Mouse (Mus musculus) midbrain, embryonic 15.5 days (tissue): Measurements from ENCODE around the gene Tldc1. TPM values are rescaled to one million over a fixed set of nuclear protein-coding genes. Genes with fewer than 3 reads are reported as not detected.

Experiments used
- ATAC-seq: fragments of 200-750 bp; cut with Nextera tagmentation; replicated peaks from 2 replicates; pipeline ENCODE4 v1.8.0; 2017; ENCODE audit warnings: moderate TSS enrichment
- H3K27ac ChIP-seq: fragments of 300-500 bp; sonication (generic); 2 replicates; pipeline ENCODE4 v1.5.1; 2015; ENCODE audit warnings: mild to moderate bottlenecking, inconsistent platforms
- H3K27me3 ChIP-seq: fragments of 300-500 bp; sonication (generic); replicated peaks from 2 replicates; pipeline ENCODE4 v1.6.1; 2015; ENCODE audit warnings: inconsistent platforms
- H3K36me3 ChIP-seq: fragments of 300-500 bp; sonication (generic); replicated peaks from 2 replicates; pipeline ENCODE4 v1.6.1; 2015; ENCODE audit warnings: inconsistent platforms
- H3K4me1 ChIP-seq: fragments of 300-500 bp; sonication (generic); 2 replicates; pipeline ENCODE4 v1.6.1; 2015; ENCODE audit warnings: inconsistent platforms
- H3K4me2 ChIP-seq: fragments of 300-500 bp; sonication (generic); 2 replicates; pipeline ENCODE4 v1.6.1; 2015; ENCODE audit warnings: inconsistent platforms, mild to moderate bottlenecking, moderate library complexity
- H3K4me3 ChIP-seq: fragments of 300-500 bp; sonication (generic); 2 replicates; pipeline ENCODE4 v1.5.1; 2015; ENCODE audit warnings: mild to moderate bottlenecking, inconsistent platforms
- H3K9ac ChIP-seq: fragments of 300-500 bp; sonication (generic); 2 replicates; pipeline ENCODE4 v1.6.1; 2015; ENCODE audit warnings: mild to moderate bottlenecking, inconsistent platforms
- H3K9me3 ChIP-seq: fragments of 300-500 bp; sonication (generic); 2 replicates; pipeline ENCODE4 v1.6.1; 2016; ENCODE audit warnings: inconsistent platforms
- WGBS: fragments of 180-500 bp; shearing (Covaris S2); methylation state at CpG from one replicate; pipeline ENCODE4 v1.1.7; 2015; ENCODE audit warnings: mixed read lengths; 5-methylcytosine and 5-hydroxymethylcytosine counted together
- polyA plus RNA-seq: library from polyadenylated mRNA; unstranded; fragments of >200 nt; fragmentation: Nextera tagmentation; extraction: Ambion mirVana; gene quantifications from 2 replicates; pipeline ENCODE4 v1.2.1, GENCODE M21; 2015

The Tldc1 gene
- polyA plus RNA-seq, 1 experiment from 2014 or later = 11.4 TPM

- H3K9me3 ChIP-seq = no peaks in the 10 kb centered on the region
- no peak overlapping the region for H3K4me2 ChIP-seq
- H3K36me3 ChIP-seq = peaks cover 14% of the 10 kb centered on the region; the same call in 1 of the 2 replicates
- no peak overlapping the region for H3K27ac ChIP-seq
- no peak for ATAC-seq
- no peak overlapping the region for H3K9ac ChIP-seq
- WGBS = 96% methylated on average over 11 of the region's 11 CpGs
- H3K4me1 ChIP-seq = peaks cover 3% of the 10 kb centered on the region; the same call in 1 of the 2 replicates
- no peak overlapping the region for H3K4me3 ChIP-seq
- H3K27me3 ChIP-seq = no peaks in the 10 kb centered on the region
Observed at GRCm38 (mm10) chr8:119761692-119762091, 16.5 kb downstream of the Tldc1 start.

- Histone ChIP-seq H3K4me3 (no peak overlapping the region), H3K9me3 (no peaks in the 10 kb centered on the region), H3K4me1 (peaks cover 12% of the 10 kb centered on the region), H3K9ac (no peak overlapping the region), H3K27me3 (no peaks in the 10 kb centered on the region), H3K4me2 (no peak overlapping the region), H3K36me3 (peaks cover 8% of the 10 kb centered on the region; the same call in 1 of the 2 replicates), H3K27ac (no peak overlapping the region)
- 47% methylated on average over 5 of the region's 5 CpGs for WGBS
- ATAC-seq = no peak
Observed at GRCm38 (mm10) chr8:119756538-119756937, 21.7 kb downstream of the Tldc1 start.

GRCm38 (mm10) chr8:119756147-119756461 lies 22.1 kb downstream of the Tldc1 start:
- Histone ChIP-seq H3K4me2 (peak overlapping the region; percentile 43), H3K27ac (no peak overlapping the region), H3K36me3 (0 out of 2 replicates have a peak, but pooled peaks cover 4% of the 10 kb centered on the region), H3K4me3 (no peak overlapping the region), H3K9ac (no peak overlapping the region), H3K27me3 (no peaks in the 10 kb centered on the region), H3K9me3 (no peaks in the 10 kb centered on the region), H3K4me1 (peaks cover 12% of the 10 kb centered on the region)
- ATAC-seq = 0 out of 2 replicates have a peak, but pooled peaks have one; percentile 5
- WGBS = 52% methylated on average over 2 of the region's 2 CpGs

- peak overlapping the region; percentile 20 for H3K4me3 ChIP-seq
- peaks cover 12% of the 10 kb centered on the region for H3K4me1 ChIP-seq
- peak overlapping the region; percentile 43 for H3K4me2 ChIP-seq
- no peak overlapping the region for H3K9ac ChIP-seq
- WGBS = 23% methylated on average over 28 of the region's 28 CpGs
- peak; percentile 64 for ATAC-seq
- no peaks in the 10 kb centered on the region for H3K27me3 ChIP-seq
- no peaks in the 10 kb centered on the region for H3K9me3 ChIP-seq
- no peaks in the 10 kb centered on the region for H3K36me3 ChIP-seq
- H3K27ac ChIP-seq = no peak overlapping the region
Observed at GRCm38 (mm10) chr8:119755238-119756146, 22.7 kb downstream of the Tldc1 start.

GRCm38 (mm10) chr8:119744604-119745003 lies 33.6 kb downstream of the Tldc1 start:
- Histone ChIP-seq H3K4me2 (no peak overlapping the region), H3K9me3 (no peaks in the 10 kb centered on the region), H3K9ac (no peak overlapping the region), H3K4me1 (no peaks in the 10 kb centered on the region), H3K27me3 (no peaks in the 10 kb centered on the region), H3K36me3 (no peaks in the 10 kb centered on the region), H3K4me3 (no peak overlapping the region), H3K27ac (no peak overlapping the region)
- no peak for ATAC-seq
- whole genome bisulfite sequencing = 90% methylated on average over 4 of the region's 4 CpGs

- H3K4me1 ChIP-seq = no peaks in the 10 kb centered on the region
- WGBS = 55% methylated on average over 13 of the region's 13 CpGs
Observed at GRCm38 (mm10) chr8:119743291-119744026, 34.8 kb downstream of the Tldc1 start.

GRCm38 (mm10) chr8:119742409-119742808 lies 35.8 kb downstream of the Tldc1 start:
- H3K27me3 ChIP-seq = no peaks in the 10 kb centered on the region
- WGBS = 88% methylated on average over 7 of the region's 7 CpGs
- H3K4me3 ChIP-seq = no peak overlapping the region
- H3K9me3 ChIP-seq = no peaks in the 10 kb centered on the region
- no peak overlapping the region for H3K9ac ChIP-seq
- H3K27ac ChIP-seq = no peak overlapping the region
- H3K4me2 ChIP-seq = no peak overlapping the region
- no peaks in the 10 kb centered on the region for H3K36me3 ChIP-seq
- no peaks in the 10 kb centered on the region for H3K4me1 ChIP-seq
- ATAC-seq = no peak

More at GRCm38 (mm10) chr8:119743291-119744026, 34.8 kb downstream of the Tldc1 start:
- Histone ChIP-seq H3K9ac (no peak overlapping the region), H3K4me2 (no peak overlapping the region), H3K27me3 (no peaks in the 10 kb centered on the region), H3K4me3 (no peak overlapping the region), H3K36me3 (no peaks in the 10 kb centered on the region), H3K27ac (no peak overlapping the region), H3K9me3 (no peaks in the 10 kb centered on the region)
- ATAC-seq = no peak

- WGBS = 54% methylated on average over 4 of the region's 4 CpGs
- no peak overlapping the region for H3K4me2 ChIP-seq
- no peaks in the 10 kb centered on the region for H3K9me3 ChIP-seq
- no peak overlapping the region for H3K27ac ChIP-seq
- H3K36me3 ChIP-seq = no peaks in the 10 kb centered on the region
- ATAC-seq = no peak
- H3K9ac ChIP-seq = no peak overlapping the region
- H3K4me3 ChIP-seq = no peak overlapping the region
- H3K4me1 ChIP-seq = no peaks in the 10 kb centered on the region
- no peaks in the 10 kb centered on the region for H3K27me3 ChIP-seq
Observed at GRCm38 (mm10) chr8:119740634-119741033, 37.6 kb downstream of the Tldc1 start.

- 82% methylated on average over 19 of the region's 19 CpGs for WGBS
- Histone ChIP-seq H3K9ac (no peak overlapping the region), H3K36me3 (no peaks in the 10 kb centered on the region), H3K4me2 (no peak overlapping the region), H3K27me3 (no peaks in the 10 kb centered on the region), H3K27ac (no peak overlapping the region), H3K9me3 (no peaks in the 10 kb centered on the region), H3K4me1 (no peaks in the 10 kb centered on the region), H3K4me3 (no peak overlapping the region)
- ATAC-seq = no peak
Observed at GRCm38 (mm10) chr8:119738129-119738907, 39.9 kb downstream of the Tldc1 start.

GRCm38 (mm10) chr8:119737093-119737900 lies 40.9 kb downstream of the Tldc1 start:
- Histone ChIP-seq H3K9ac (no peak overlapping the region), H3K27me3 (no peaks in the 10 kb centered on the region), H3K4me3 (no peak overlapping the region), H3K9me3 (no peaks in the 10 kb centered on the region), H3K4me2 (no peak overlapping the region), H3K36me3 (no peaks in the 10 kb centered on the region), H3K27ac (no peak overlapping the region), H3K4me1 (no peaks in the 10 kb centered on the region)
- no peak for ATAC-seq
- 81% methylated on average over 11 of the region's 11 CpGs for WGBS

- WGBS = 82% methylated on average over 10 of the region's 10 CpGs
- ATAC-seq = no peak
Observed at GRCm38 (mm10) chr8:119736348-119736917, 41.8 kb downstream of the Tldc1 start.

More at GRCm38 (mm10) chr8:119736348-119736917, 41.8 kb downstream of the Tldc1 start:
- Histone ChIP-seq H3K4me1 (no peaks in the 10 kb centered on the region), H3K36me3 (no peaks in the 10 kb centered on the region), H3K9ac (no peak overlapping the region), H3K27me3 (no peaks in the 10 kb centered on the region), H3K4me2 (no peak overlapping the region), H3K9me3 (no peaks in the 10 kb centered on the region), H3K27ac (no peak overlapping the region), H3K4me3 (no peak overlapping the region)
